Mouse (Mus musculus) small intestine, adult 2 months (tissue): ENCODE measurements at regions not wholly inside any gene's neighbourhood (a gene's known extent, or its start where the extent isn't known, plus 50 kb on each side); places are given as distances from the start of the nearest gene placed in this dataset.

ENCODE experiments used
- CTCF ChIP-seq: fragments of 200-500 bp; IDR thresholded peaks from 2 replicates; pipeline ENCODE4 v1.5.1; 2012; ENCODE audit warnings: low read depth, mild to moderate bottlenecking, control low read depth, inconsistent platforms, low read length, moderate library complexity, mixed read lengths; ENCODE audit not compliant: insufficient replicate concordance, insufficient read length; ENCODE audit errors: extremely low read depth
- POLR2A ChIP-seq: fragments of 200-500 bp; IDR thresholded peaks from 2 replicates; pipeline ENCODE4 v1.6.1; 2012; ENCODE audit warnings: low read depth, mild to moderate bottlenecking, control low read depth, inconsistent platforms, low read length, moderate library complexity

GRCm38 (mm10) chr1:52338704-52339103 is 105.7 kb upstream of the Gls start:
- no peak for TF ChIP-seq POLR2A
- TF ChIP-seq CTCF = no peak
